Comparison of ENCODE assay signal across 8 mouse cellular contexts in genomic region chr13:28757846-28758522, GRCm38 (mm10).
A peak's percentile ranks its signal among the peaks of the same experiment; 100 is the strongest.
DNase-seq lines count a peak whose midpoint lies in the region; ATAC-seq and TF ChIP-seq lines count a peak whose summit lies in the region.

No protein-coding gene starts in this region.

- TF ChIP-seq CTCF in left cerebral cortex, adult 2 months (IDR thresholded peaks at IDR 0.05), result no peak

- 1% methylated on average over 13 of the region's 13 CpGs for WGBS in hindbrain, embryonic 12.5 days

- H3K9ac ChIP-seq in hindbrain, embryonic 12.5 days, result peak overlapping the region; percentile 51; the same call in 1 of the 2 replicates

- no peaks in the 10 kb centered on the region for H3K9me3 ChIP-seq in hindbrain, embryonic 12.5 days (replicated peaks)

- peak; percentile 68 for DNase-seq in CD4-positive, CD25-positive, alpha-beta regulatory T cell, adult 2 months (ENCODE audit: low read depth, low spot score)
- peak; percentile 88 for DNase-seq in brain, adult 2 months (ENCODE audit: low read depth, low spot score)
- peak; percentile 42 to 67 for DNase-seq in frontal cortex, postnatal 25 days (ENCODE audit: low spot score in 2 of 2)
- peak; percentile 66 to 76 for DNase-seq in left cerebral cortex, adult 2 months (ENCODE audit: extremely low spot score in 1 of 2, low spot score in 2 of 2)
- peak; percentile 87 for DNase-seq in lung, postnatal 36 days
- DNase-seq in right cerebral cortex, adult 18-20 months, result peak; percentile 81
- peak; percentile 88 for DNase-seq in thymus, postnatal 4 days

- ATAC-seq in hindbrain, embryonic 12.5 days (ENCODE audit: low FRiP score), result peak; percentile 72

- peak overlapping the region; percentile 78 for H3K27ac ChIP-seq in hindbrain, embryonic 12.5 days
- peak overlapping the region; percentile 82 for H3K27ac ChIP-seq in left cerebral cortex, adult 2 months

- H3K4me3 ChIP-seq in hindbrain, embryonic 12.5 days, result peak overlapping the region; percentile 21
- H3K4me3 ChIP-seq in left cerebral cortex, adult 2 months, result peak overlapping the region; percentile 47

- H3K36me3 ChIP-seq in hindbrain, embryonic 12.5 days, result no peaks in the 10 kb centered on the region

- peaks cover 39% of the 10 kb centered on the region for H3K4me1 ChIP-seq in hindbrain, embryonic 12.5 days

- H3K4me2 ChIP-seq in hindbrain, embryonic 12.5 days (replicated peaks), result peak overlapping the region; percentile 56

- no peaks in the 10 kb centered on the region for H3K27me3 ChIP-seq in hindbrain, embryonic 12.5 days

- intact Hi-C loops in left cerebral cortex, adult 2 months (cut with DNase I), result loop anchor here (1.0 to 10.0 kb wide), 4 partner anchors 193 to 1077 kb away; no protein-coding TSS in a partner anchor

Comparison
In these comparisons a context has a peak if more than half of its experiments do, and no peak if none do; other contexts are left out.
1. Peak in every context shown above with its lines: DNase-seq, ATAC-seq, H3K4me3 ChIP-seq and H3K27ac ChIP-seq.